Mouse (Mus musculus): ENCODE data around the gene Ccdc160.

GRCm38 (mm10) chrX:52791944-52792719 lies 1.1 kb downstream of the Ccdc160 start:
- TF ChIP-seq POLR2A (IDR thresholded peaks at IDR 0.05; ENCODE audit: control insufficient read depth, extremely low read depth, insufficient read depth, low read length, poor library complexity), result no peak
- no peak for TF ChIP-seq CTCF (IDR thresholded peaks at IDR 0.05; ENCODE audit: borderline replicate concordance, control insufficient read depth, extremely low read depth, insufficient read depth, low read length, poor library complexity)
